Mouse (Mus musculus) liver, embryonic 18 days (tissue): ENCODE results near the gene Vmn1r203. TPM values are rescaled to one million over a fixed set of nuclear protein-coding genes. Genes with fewer than 3 reads are reported as not detected.

Source experiments
- polyA plus RNA-seq: library from polyadenylated mRNA; depleted of rRNA; stranded (reverse); fragments of >200 nt; gene quantifications from 2 replicates; pipeline ENCODE4 v1.2.3, GENCODE M21; 2012; rRNA removed

Gene Vmn1r203
- polyA plus RNA-seq: not detected in 2 replicates

DNA sequence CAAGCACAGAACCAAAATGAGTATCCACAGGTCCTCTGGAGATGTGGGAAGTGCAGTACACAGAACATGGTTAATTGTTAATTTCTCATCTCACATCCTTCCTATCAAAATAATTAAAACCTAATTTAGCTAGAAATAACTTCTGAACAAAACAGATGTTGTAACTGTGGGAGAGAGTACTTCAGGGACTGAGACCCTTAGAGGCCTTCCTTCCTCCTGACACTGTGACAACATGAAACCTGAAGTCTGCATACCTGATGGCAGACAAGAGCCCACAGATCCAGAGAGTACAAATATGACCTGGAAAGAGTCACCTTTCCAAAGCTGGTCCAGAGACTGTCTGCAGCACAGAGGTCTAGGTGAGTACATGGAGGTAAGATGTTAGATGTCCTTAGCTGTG is at the start of gene Vmn1r203:
Gene Vmn1r203, plus strand, starts transcription at position 301 of the 400 bp plus-strand sequence.

DNA sequence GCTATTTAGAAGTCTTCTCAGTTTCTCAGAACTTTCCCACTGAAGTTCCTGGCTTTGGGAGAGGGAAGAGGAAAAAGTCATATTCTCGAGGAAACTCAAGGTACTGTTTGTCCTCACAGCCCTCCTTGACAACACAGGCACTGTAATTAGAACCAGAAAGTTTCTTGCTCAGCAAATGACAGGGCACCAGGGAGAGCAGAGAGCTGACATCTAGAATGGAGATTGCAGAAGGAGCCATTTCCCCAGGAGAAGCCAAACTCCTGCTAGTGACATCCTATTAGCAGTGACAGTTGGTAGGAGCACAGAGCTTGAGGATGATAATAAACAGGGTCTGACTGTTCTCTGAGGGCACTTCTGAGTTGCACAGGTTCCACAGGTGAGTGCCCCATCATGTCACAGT is 46.3 kb upstream of the Vmn1r203 start, which contains the start of gene Vmn1r201:
Gene Vmn1r201, plus strand, starts transcription at position 301 of the 400 bp plus-strand sequence.

DNA sequence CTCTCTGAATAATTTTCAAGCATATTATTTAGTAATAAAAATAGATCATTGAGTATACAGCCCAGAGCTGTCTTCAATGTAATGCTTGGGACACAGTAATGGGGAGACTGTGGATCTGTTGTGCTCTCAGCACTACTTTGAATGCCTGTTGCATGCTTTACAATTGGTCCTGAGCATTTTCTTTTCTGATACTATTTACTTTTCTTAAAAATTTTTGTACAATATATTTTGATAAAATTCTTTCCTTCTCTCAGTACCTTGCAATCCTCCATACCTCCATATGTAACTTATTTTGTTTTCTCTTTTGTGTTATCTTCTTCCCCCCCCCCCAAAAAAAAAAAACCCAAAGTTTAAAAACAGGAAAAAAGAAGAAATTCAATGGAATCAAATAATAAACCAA is 12.6 kb upstream of the Vmn1r203 start, which contains the start of gene Vmn1r202:
Gene Vmn1r202, minus strand, starts transcription at position 101 of the 400 bp plus-strand sequence.

DNA sequence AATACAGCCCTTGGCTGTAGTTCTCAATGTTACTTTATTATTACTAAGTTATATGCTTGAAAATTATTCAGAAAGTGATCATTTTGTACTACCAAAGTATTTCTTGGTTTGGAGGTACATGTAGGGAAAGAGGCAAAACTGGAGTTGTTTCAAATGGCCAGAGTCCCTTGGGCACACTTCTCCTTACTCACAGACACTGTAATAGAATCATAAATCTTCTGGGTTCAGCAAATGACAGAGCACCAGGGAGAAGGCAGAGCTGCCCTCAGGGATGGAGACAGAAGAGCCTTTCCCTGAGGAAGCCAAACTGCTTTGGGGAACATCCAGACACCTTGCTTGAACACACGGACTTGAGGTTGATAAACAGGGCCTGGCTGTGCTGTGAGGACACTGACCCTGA is 35.0 kb downstream of the Vmn1r203 start, which contains the start of gene Vmn1r204:
Gene Vmn1r204, plus strand, starts transcription at position 301 of the 400 bp plus-strand sequence.

Other genes starting within 250 kb of the Vmn1r203 start
- not detected in 2 replicates for gene Vmn1r195, start 247.6 kb upstream of the Vmn1r203 start, polyA plus RNA-seq
- gene Vmn1r196, start 228.2 kb upstream of the Vmn1r203 start, polyA plus RNA-seq: not detected in 2 replicates
- gene Vmn1r197, start 193.5 kb upstream of the Vmn1r203 start, polyA plus RNA-seq: not detected in 2 replicates
- not detected in 2 replicates for gene Vmn1r198, start 167.8 kb upstream of the Vmn1r203 start, polyA plus RNA-seq
- gene Vmn1r199, start 138.3 kb upstream of the Vmn1r203 start, polyA plus RNA-seq: not detected in 2 replicates
- not detected in 2 replicates for gene Vmn1r200, start 127.7 kb upstream of the Vmn1r203 start, polyA plus RNA-seq
- not detected in 2 replicates for gene Vmn1r201, start 46.2 kb upstream of the Vmn1r203 start, polyA plus RNA-seq
- not detected in 2 replicates for gene Vmn1r202, start 12.7 kb upstream of the Vmn1r203 start, polyA plus RNA-seq
- gene Vmn1r204, start 35.1 kb downstream of the Vmn1r203 start, polyA plus RNA-seq: not detected in 2 replicates
- gene Vmn1r205, start 74.9 kb downstream of the Vmn1r203 start, polyA plus RNA-seq: not detected in 2 replicates
- not detected in 2 replicates for gene Vmn1r206, start 106.1 kb downstream of the Vmn1r203 start, polyA plus RNA-seq
- not detected in 2 replicates for gene Vmn1r207-ps, start 211.5 kb downstream of the Vmn1r203 start, polyA plus RNA-seq